Mouse (Mus musculus) thymus, adult 2 months (tissue): ENCODE results near the gene Gm20388. TPM values are rescaled to one million over a fixed set of nuclear protein-coding genes. Genes with fewer than 3 reads are reported as not detected.

Experiments used
- DNase-seq: peaks from one replicate; pipeline ENCODE4 v3.0.0; 2021
- H3K27ac ChIP-seq: fragments of 200-500 bp; 2 replicates; pipeline ENCODE4 v1.5.1; 2012; ENCODE audit warnings: low read length, control low read depth; ENCODE audit not compliant: control insufficient read depth, insufficient read depth
- H3K27me3 ChIP-seq: fragments of 200-500 bp; 2 replicates; pipeline ENCODE4 v1.6.1; 2012; ENCODE audit warnings: mild to moderate bottlenecking, low read length, moderate library complexity, mixed read lengths; ENCODE audit not compliant: control insufficient read depth, insufficient read depth
- H3K36me3 ChIP-seq: fragments of 200-500 bp; 2 replicates; pipeline ENCODE4 v1.6.1; 2012; ENCODE audit warnings: mild to moderate bottlenecking, low read length, moderate library complexity; ENCODE audit not compliant: control insufficient read depth, insufficient read depth
- H3K4me1 ChIP-seq: fragments of 200-500 bp; replicated peaks from 2 replicates; pipeline ENCODE4 v1.6.1; 2012; ENCODE audit warnings: low read length; ENCODE audit not compliant: control insufficient read depth, insufficient read depth
- H3K4me3 ChIP-seq: fragments of 200-500 bp; 2 replicates; pipeline ENCODE4 v1.5.1; 2012; ENCODE audit warnings: mild to moderate bottlenecking, low read length, control low read depth, moderate library complexity; ENCODE audit not compliant: control insufficient read depth, insufficient read depth
- CTCF ChIP-seq: fragments of 200-500 bp; IDR thresholded peaks from 2 replicates; pipeline ENCODE4 v1.5.1; 2012; ENCODE audit warnings: mild to moderate bottlenecking, control low read depth, low read length, moderate library complexity, borderline replicate concordance; ENCODE audit not compliant: control insufficient read depth, poor library complexity, insufficient read depth; ENCODE audit errors: extremely low read depth
- POLR2A ChIP-seq: fragments of 200-500 bp; IDR thresholded peaks from 2 replicates; pipeline ENCODE4 v1.6.1; 2012; ENCODE audit warnings: mild to moderate bottlenecking, low read length, control low read depth, moderate library complexity; ENCODE audit not compliant: control insufficient read depth, poor library complexity, insufficient read depth; ENCODE audit errors: extremely low read depth
- WGBS: fragments of 180-500 bp; shearing (Covaris S2); methylation state at CpG from one replicate; pipeline ENCODE4 v1.1.7; 2018; 5-methylcytosine and 5-hydroxymethylcytosine counted together
- polyA plus RNA-seq: library from polyadenylated mRNA; depleted of rRNA; stranded (reverse); fragments of >200 nt; gene quantifications from 2 replicates; pipeline ENCODE4 v1.2.3, GENCODE M21; 2012

Gene Gm20388
- polyA plus RNA-seq, 1 experiment, result 103 TPM

DNA sequence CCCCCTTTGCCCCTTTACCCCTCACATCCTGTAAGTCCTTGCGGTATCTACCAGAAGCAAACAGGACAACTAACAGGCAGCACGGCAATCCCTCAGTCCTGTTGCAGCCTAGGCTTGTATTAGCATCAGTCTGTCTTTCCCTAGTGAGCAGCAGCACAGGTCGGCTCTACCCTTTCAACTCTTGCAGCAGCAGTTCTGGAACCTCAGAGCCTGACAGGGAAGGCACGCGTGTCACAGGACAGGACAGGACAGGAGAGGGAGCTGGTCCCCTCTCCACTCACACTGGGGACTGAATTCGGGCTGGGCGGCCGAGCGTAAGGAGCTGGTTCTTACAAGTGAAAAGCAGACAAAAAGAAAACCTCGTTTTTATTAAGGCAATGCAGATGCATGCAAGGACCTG is 3986.1 kb downstream of the Gm20388 start:
- TF ChIP-seq CTCF (no peak), POLR2A (no peak)
- WGBS, result 60% methylated on average over 10 of the region's 10 CpGs
- Histone ChIP-seq H3K27me3 (peaks cover 16% of the 10 kb centered on the region; the same call in 1 of the 2 replicates), H3K4me3 (no peak overlapping the region), H3K4me1 (no peaks in the 10 kb centered on the region; the same call in 1 of the 2 replicates), H3K36me3 (peaks cover under 1% of the 10 kb centered on the region; the same call in 1 of the 2 replicates), H3K27ac (no peak overlapping the region)
- DNase-seq, result no peak

GRCm38 (mm10) chr8:123898576-123898975 is 3987.9 kb downstream of the Gm20388 start:
- Histone ChIP-seq H3K4me1 (no peaks in the 10 kb centered on the region), H3K27ac (no peak overlapping the region), H3K4me3 (no peak overlapping the region), H3K36me3 (peaks cover 13% of the 10 kb centered on the region), H3K27me3 (peaks cover 5% of the 10 kb centered on the region; the same call in 1 of the 2 replicates)
- no peak for DNase-seq
- 95% methylated on average over 5 of the region's 5 CpGs for WGBS
- no peak for TF ChIP-seq POLR2A
- TF ChIP-seq CTCF, result no peak

DNA sequence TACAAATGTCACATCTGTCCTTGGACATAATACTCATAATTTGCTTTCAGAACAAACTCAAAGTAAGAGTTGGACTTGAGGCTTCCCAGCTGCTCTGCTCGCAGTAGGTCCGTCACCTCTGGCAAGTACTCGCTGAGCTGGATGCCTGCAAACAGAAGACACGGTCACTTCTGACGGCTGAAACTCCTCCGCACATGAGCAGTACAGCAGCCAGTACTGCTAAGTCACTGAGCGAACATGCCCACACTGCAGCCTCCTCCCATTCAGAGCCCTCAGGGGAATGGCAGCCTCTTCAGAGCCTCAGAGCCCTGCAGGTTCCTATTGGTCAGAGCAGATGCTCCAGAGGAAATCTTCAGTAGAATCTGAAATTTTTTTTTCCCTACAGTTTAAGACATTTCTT is 3988.7 kb downstream of the Gm20388 start:
- H3K4me3 ChIP-seq, result no peak overlapping the region
- TF ChIP-seq CTCF (no peak), POLR2A (no peak)
- WGBS, result 93% methylated on average over 7 of the region's 7 CpGs
- no peaks in the 10 kb centered on the region for H3K4me1 ChIP-seq
- H3K36me3 ChIP-seq, result peaks cover 17% of the 10 kb centered on the region
- no peaks in the 10 kb centered on the region for H3K27me3 ChIP-seq
- H3K27ac ChIP-seq, result no peak overlapping the region
- DNase-seq, result no peak

GRCm38 (mm10) chr8:123902653-123903052 is 3992.0 kb downstream of the Gm20388 start:
- Histone ChIP-seq H3K4me1 (no peaks in the 10 kb centered on the region), H3K27ac (no peak overlapping the region), H3K36me3 (peaks cover 33% of the 10 kb centered on the region), H3K4me3 (no peak overlapping the region), H3K27me3 (no peaks in the 10 kb centered on the region)
- DNase-seq, result no peak
- TF ChIP-seq POLR2A (no peak), CTCF (no peak)
- 94% methylated on average over 7 of the region's 7 CpGs for WGBS

DNA sequence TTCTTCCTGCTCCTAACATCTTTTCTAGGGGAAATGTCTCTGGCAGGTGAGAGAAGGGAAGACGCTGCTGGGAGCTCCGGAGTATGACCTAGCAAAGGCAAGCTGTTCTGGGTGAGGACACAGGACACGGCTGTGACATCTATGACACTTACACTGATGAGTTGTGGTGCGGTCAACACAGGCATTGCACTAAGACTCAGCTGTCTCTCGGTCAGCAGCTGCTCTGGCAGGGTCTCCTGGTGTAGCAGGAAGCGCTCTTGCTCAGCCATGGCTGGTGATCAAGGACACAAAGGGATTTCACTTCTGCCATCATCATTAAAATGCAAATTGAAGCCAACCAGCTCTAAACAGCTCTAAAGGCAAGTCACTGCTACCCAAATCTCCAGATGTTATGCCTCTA is 3997.0 kb downstream of the Gm20388 start:
- Histone ChIP-seq H3K4me3 (no peak overlapping the region), H3K27me3 (no peaks in the 10 kb centered on the region), H3K4me1 (no peaks in the 10 kb centered on the region), H3K27ac (no peak overlapping the region), H3K36me3 (peaks cover 50% of the 10 kb centered on the region)
- no peak for TF ChIP-seq POLR2A
- no peak for TF ChIP-seq CTCF
- 96% methylated on average over 6 of the region's 6 CpGs for WGBS
- no peak for DNase-seq

- no peak overlapping the region for H3K4me3 ChIP-seq
- H3K36me3 ChIP-seq, result peaks cover 43% of the 10 kb centered on the region
- DNase-seq, result no peak
- H3K27ac ChIP-seq, result no peak overlapping the region
- H3K27me3 ChIP-seq, result no peaks in the 10 kb centered on the region
- no peaks in the 10 kb centered on the region for H3K4me1 ChIP-seq
- TF ChIP-seq POLR2A, result no peak
- TF ChIP-seq CTCF, result no peak
- 96% methylated on average over 4 of the region's 4 CpGs for WGBS
Observed at GRCm38 (mm10) chr8:123912265-123912664, 4001.6 kb downstream of the Gm20388 start.

GRCm38 (mm10) chr8:123914635-123915034 is 4004.0 kb downstream of the Gm20388 start:
- TF ChIP-seq POLR2A (no peak), CTCF (no peak)
- Histone ChIP-seq H3K27ac (no peak overlapping the region), H3K36me3 (peaks cover 43% of the 10 kb centered on the region), H3K4me1 (no peaks in the 10 kb centered on the region), H3K4me3 (no peak overlapping the region), H3K27me3 (no peaks in the 10 kb centered on the region)
- DNase-seq, result no peak
- 86% methylated on average over 3 of the region's 3 CpGs for WGBS
